In genomic region chr11:97824168-97824567, GRCm38 (mm10) we compare ENCODE assay signal across 30 mouse cellular contexts. TPM values are rescaled to one million over a fixed set of nuclear protein-coding genes. Genes with fewer than 3 reads are reported as not detected.
DNase-seq lines count a peak whose midpoint lies in the region; ATAC-seq and TF ChIP-seq lines count a peak whose summit lies in the region.
"Had no signal": no experiment of that assay in that cellular context is flagged by ENCODE, and none has a peak within 500 bp of the region (broad histone marks: within the 10 kb centered on the region; RNA-seq: fewer than 3 reads in every experiment).

No protein-coding gene starts in this region.

- intact Hi-C loops in gastrocnemius, adult 2 months (cut with DNase I): no loop called here
- intact Hi-C loops in gastrocnemius, postnatal 14 days (cut with DNase I; ENCODE audit: low total_unique reads): no loop called here

- no peak overlapping the region for H3K9ac ChIP-seq in liver, postnatal 0 days (replicated peaks)
- no peak overlapping the region for H3K9ac ChIP-seq in liver, embryonic 12.5 days
- no peak overlapping the region for H3K9ac ChIP-seq in forebrain, embryonic 12.5 days
- no peak overlapping the region for H3K9ac ChIP-seq in midbrain, embryonic 13.5 days (replicated peaks)
- H3K9ac ChIP-seq: embryonic facial prominence, embryonic 12.5 days; embryonic facial prominence, embryonic 15.5 days; forebrain, embryonic 15.5 days; heart, embryonic 13.5 days; hindbrain, embryonic 14.5 days had no signal

- TF ChIP-seq EP300 in liver, postnatal 0 days (IDR thresholded peaks at IDR 0.05; ENCODE audit: low read depth): no peak

- H3K4me2 ChIP-seq in liver, postnatal 0 days (ENCODE audit: low read depth, low read length): no peak overlapping the region
- no peak overlapping the region for H3K4me2 ChIP-seq in liver, embryonic 12.5 days
- no peak overlapping the region for H3K4me2 ChIP-seq in forebrain, embryonic 12.5 days
- no peak overlapping the region for H3K4me2 ChIP-seq in midbrain, embryonic 13.5 days (replicated peaks)
- H3K4me2 ChIP-seq: embryonic facial prominence, embryonic 12.5 days; embryonic facial prominence, embryonic 15.5 days; forebrain, embryonic 15.5 days; heart, embryonic 13.5 days; hindbrain, embryonic 14.5 days had no signal

- DNase-seq in gastrocnemius, adult 2 months: no peak
- no peak for DNase-seq in gastrocnemius, postnatal 14 days
- DNase-seq in liver, postnatal 0 days: no peak
- DNase-seq in brain, adult 2 months (ENCODE audit: low read depth, low spot score): peak; percentile 63
- DNase-seq: adrenal gland, postnatal 10 days; adrenal gland, postnatal 36 days; B cell, adult 2 months; cerebellum, adult 18-20 months; cerebellum, adult 9-11 months; cerebellum, postnatal 25 days; gastrocnemius, postnatal 36 days; heart, adult 2 months; heart, postnatal 14 days; heart, postnatal 4 days had no signal

- no peak for TF ChIP-seq CTCF in gastrocnemius, adult 2 months (IDR thresholded peaks at IDR 0.05)
- TF ChIP-seq CTCF in liver, postnatal 0 days (IDR thresholded peaks at IDR 0.05; ENCODE audit: low read depth): no peak

- H3K27ac ChIP-seq in gastrocnemius, adult 2 months: peak overlapping the region; percentile 32; the same call in 1 of the 2 replicates
- H3K27ac ChIP-seq in liver, postnatal 0 days (ENCODE audit: low read depth): peak overlapping the region; percentile 7; the same call in 1 of the 2 replicates
- H3K27ac ChIP-seq in liver, embryonic 12.5 days: no peak overlapping the region
- no peak overlapping the region for H3K27ac ChIP-seq in forebrain, embryonic 12.5 days
- H3K27ac ChIP-seq in midbrain, embryonic 13.5 days: no peak overlapping the region
- H3K27ac ChIP-seq: embryonic facial prominence, embryonic 12.5 days; embryonic facial prominence, embryonic 15.5 days; forebrain, embryonic 15.5 days; heart, embryonic 10.5 days; heart, embryonic 13.5 days; hindbrain, embryonic 14.5 days had no signal

- H3K9me3 ChIP-seq in liver, postnatal 0 days (ENCODE audit: low read length): no peaks in the 10 kb centered on the region
- no peaks in the 10 kb centered on the region for H3K9me3 ChIP-seq in liver, embryonic 12.5 days (replicated peaks)
- H3K9me3 ChIP-seq in forebrain, embryonic 12.5 days: no peaks in the 10 kb centered on the region
- no peaks in the 10 kb centered on the region for H3K9me3 ChIP-seq in midbrain, embryonic 13.5 days
- H3K9me3 ChIP-seq: embryonic facial prominence, embryonic 12.5 days; embryonic facial prominence, embryonic 15.5 days; forebrain, embryonic 15.5 days; G1E; heart, embryonic 10.5 days; heart, embryonic 13.5 days had no signal

- H3K36me3 ChIP-seq in liver, postnatal 0 days (replicated peaks; ENCODE audit: insufficient read depth, low read length): peaks cover 34% of the 10 kb centered on the region
- H3K36me3 ChIP-seq in liver, embryonic 12.5 days: peaks cover 48% of the 10 kb centered on the region
- peaks cover 52% of the 10 kb centered on the region for H3K36me3 ChIP-seq in forebrain, embryonic 12.5 days (replicated peaks)
- peaks cover 76% of the 10 kb centered on the region for H3K36me3 ChIP-seq in midbrain, embryonic 13.5 days

- no peak for ATAC-seq in liver, postnatal 0 days
- no peak for ATAC-seq in liver, embryonic 12.5 days
- no peak for ATAC-seq in forebrain, embryonic 12.5 days (ENCODE audit: low FRiP score)
- ATAC-seq in midbrain, embryonic 13.5 days: no peak
- ATAC-seq: forebrain, embryonic 15.5 days; Patski had no signal

- no peaks in the 10 kb centered on the region for H3K27me3 ChIP-seq in liver, postnatal 0 days (ENCODE audit: insufficient read depth, low read length)
- no peaks in the 10 kb centered on the region for H3K27me3 ChIP-seq in liver, embryonic 12.5 days (replicated peaks)
- H3K27me3 ChIP-seq in forebrain, embryonic 12.5 days: no peaks in the 10 kb centered on the region
- no peaks in the 10 kb centered on the region for H3K27me3 ChIP-seq in midbrain, embryonic 13.5 days
- H3K27me3 ChIP-seq: CH12.LX; embryonic facial prominence, embryonic 12.5 days; embryonic facial prominence, embryonic 15.5 days; forebrain, embryonic 15.5 days; heart, embryonic 13.5 days; Patski had no signal

- peaks cover 50% of the 10 kb centered on the region for H3K4me1 ChIP-seq in liver, postnatal 0 days (ENCODE audit: insufficient read depth)
- H3K4me1 ChIP-seq in liver, embryonic 12.5 days: peaks cover 71% of the 10 kb centered on the region
- H3K4me1 ChIP-seq in forebrain, embryonic 12.5 days: peaks cover 6% of the 10 kb centered on the region
- peaks cover 17% of the 10 kb centered on the region for H3K4me1 ChIP-seq in midbrain, embryonic 13.5 days (replicated peaks)

- 85% methylated on average over 11 of the region's 11 CpGs for WGBS in liver, postnatal 0 days (ENCODE audit: insufficient replicate concordance)
- WGBS in liver, embryonic 12.5 days (ENCODE audit: insufficient replicate concordance): 87% methylated on average over 11 of the region's 11 CpGs
- WGBS in forebrain, embryonic 12.5 days: 94% methylated on average over 11 of the region's 11 CpGs
- 94% methylated on average over 11 of the region's 11 CpGs for WGBS in midbrain, embryonic 13.5 days

- no peak overlapping the region for H3K4me3 ChIP-seq in gastrocnemius, adult 2 months
- H3K4me3 ChIP-seq in liver, postnatal 0 days (ENCODE audit: low read depth, low read length): no peak overlapping the region
- no peak overlapping the region for H3K4me3 ChIP-seq in liver, embryonic 12.5 days
- no peak overlapping the region for H3K4me3 ChIP-seq in forebrain, embryonic 12.5 days (replicated peaks)
- H3K4me3 ChIP-seq in midbrain, embryonic 13.5 days (replicated peaks): no peak overlapping the region
- H3K4me3 ChIP-seq: embryonic facial prominence, embryonic 12.5 days; embryonic facial prominence, embryonic 15.5 days; forebrain, embryonic 15.5 days; heart, adult 2 months; heart, embryonic 10.5 days; heart, embryonic 13.5 days had no signal

RNA-seq across cellular contexts. Expression of gene B230217C12Rik, which starts 16.4 kb away (rescaled TPM):
- under 1 TPM; 0.23 to 0.50 TPM for total RNA-seq in gastrocnemius, adult 2 months (2021)
- 1 to 10 TPM in 1 of 2 experiments, under 1 TPM in 1; 0.84 to 1.5 TPM for total RNA-seq in gastrocnemius, postnatal 14 days (2021)
- 0.25 and 0.28 TPM in 2 replicates for polyA plus RNA-seq in liver, postnatal 0 days (2015; fragmentation: Nextera tagmentation; extraction: Ambion mirVana)
- polyA plus RNA-seq in liver, embryonic 12.5 days (2016; fragmentation: Nextera tagmentation; extraction: Ambion mirVana): 1.1 and 1.3 TPM in 2 replicates
- polyA plus RNA-seq in forebrain, embryonic 12.5 days (2016; fragmentation: Nextera tagmentation; extraction: Ambion mirVana): 15.1 and 17.0 TPM in 2 replicates
- 23.2 and 24.8 TPM in 2 replicates for polyA plus RNA-seq in midbrain, embryonic 13.5 days (2015; fragmentation: Nextera tagmentation; extraction: Ambion mirVana)
- total RNA-seq: granulocyte monocyte progenitor cell, adult 5-6 weeks had no signal
- polyA plus RNA-seq: G1E had no signal

RNA-seq across cellular contexts. Expression of gene Lasp1, which starts 25.4 kb away (rescaled TPM):
- total RNA-seq in gastrocnemius, adult 2 months (2021): 10 to 100 TPM; 10.0 to 16.8 TPM
- 10 to 100 TPM; 29.9 to 39.5 TPM for total RNA-seq in gastrocnemius, postnatal 14 days (2021)
- 30.0 and 32.2 TPM in 2 replicates for polyA plus RNA-seq in liver, postnatal 0 days (2015; fragmentation: Nextera tagmentation; extraction: Ambion mirVana)
- polyA plus RNA-seq in liver, embryonic 12.5 days (2016; fragmentation: Nextera tagmentation; extraction: Ambion mirVana): 36.9 and 37.6 TPM in 2 replicates
- polyA plus RNA-seq in forebrain, embryonic 12.5 days (2016; fragmentation: Nextera tagmentation; extraction: Ambion mirVana): 103 and 109 TPM in 2 replicates
- polyA plus RNA-seq in midbrain, embryonic 13.5 days (2015; fragmentation: Nextera tagmentation; extraction: Ambion mirVana): 136 and 137 TPM in 2 replicates

RNA-seq across cellular contexts. Expression of gene Rpl23, which starts 41.9 kb away (rescaled TPM):
- 100 to 1,000 TPM; 385 to 521 TPM for total RNA-seq in gastrocnemius, adult 2 months (2021)
- total RNA-seq in gastrocnemius, postnatal 14 days (2021): 100 to 1,000 TPM; 607 to 676 TPM
- 409 and 433 TPM in 2 replicates for polyA plus RNA-seq in liver, postnatal 0 days (2015; fragmentation: Nextera tagmentation; extraction: Ambion mirVana)
- polyA plus RNA-seq in liver, embryonic 12.5 days (2016; fragmentation: Nextera tagmentation; extraction: Ambion mirVana): 462 and 473 TPM in 2 replicates
- 392 and 426 TPM in 2 replicates for polyA plus RNA-seq in forebrain, embryonic 12.5 days (2016; fragmentation: Nextera tagmentation; extraction: Ambion mirVana)
- polyA plus RNA-seq in midbrain, embryonic 13.5 days (2015; fragmentation: Nextera tagmentation; extraction: Ambion mirVana): 363 and 377 TPM in 2 replicates

RNA-seq across cellular contexts. Expression of gene 1700001P01Rik, which starts 48.5 kb away (rescaled TPM):
- total RNA-seq in gastrocnemius, adult 2 months (2021): under 1 TPM; 0.39 to 0.56 TPM
- not detected for total RNA-seq in gastrocnemius, postnatal 14 days (2021)
- polyA plus RNA-seq in liver, postnatal 0 days (2015; fragmentation: Nextera tagmentation; extraction: Ambion mirVana): not detected in 2 replicates
- polyA plus RNA-seq in liver, embryonic 12.5 days (2016; fragmentation: Nextera tagmentation; extraction: Ambion mirVana): not detected in 2 replicates
- polyA plus RNA-seq in forebrain, embryonic 12.5 days (2016; fragmentation: Nextera tagmentation; extraction: Ambion mirVana): 0.55 and 1.0 TPM in 2 replicates
- 0.81 and 1.1 TPM in 2 replicates for polyA plus RNA-seq in midbrain, embryonic 13.5 days (2015; fragmentation: Nextera tagmentation; extraction: Ambion mirVana)
- total RNA-seq: adrenal gland, adult 18-20 months; adrenal gland, postnatal 36 days; common myeloid progenitor, adult 5-6 weeks; gastrocnemius, adult 8-10 months; gastrocnemius, postnatal 36 days; granulocyte monocyte progenitor cell, adult 5-6 weeks; heart, adult 2 months had no signal
- polyA plus RNA-seq: embryonic facial prominence, embryonic 12.5 days; heart, embryonic 13.5 days had no signal

RNA-seq across cellular contexts. Expression of gene Cwc25, which starts 57.8 kb away (rescaled TPM):
- 1 to 10 TPM; 6.2 to 6.5 TPM for total RNA-seq in gastrocnemius, adult 2 months (2021)
- 1 to 10 TPM; 6.0 to 6.7 TPM for total RNA-seq in gastrocnemius, postnatal 14 days (2021)
- polyA plus RNA-seq in liver, postnatal 0 days (2015; fragmentation: Nextera tagmentation; extraction: Ambion mirVana): 5.5 and 5.8 TPM in 2 replicates
- polyA plus RNA-seq in liver, embryonic 12.5 days (2016; fragmentation: Nextera tagmentation; extraction: Ambion mirVana): 10.7 and 10.9 TPM in 2 replicates
- polyA plus RNA-seq in forebrain, embryonic 12.5 days (2016; fragmentation: Nextera tagmentation; extraction: Ambion mirVana): 21.5 and 22.4 TPM in 2 replicates
- polyA plus RNA-seq in midbrain, embryonic 13.5 days (2015; fragmentation: Nextera tagmentation; extraction: Ambion mirVana): 19.0 and 19.6 TPM in 2 replicates

Comparison
In these comparisons a context has a peak if more than half of its experiments do, and no peak if none do; other contexts are left out.
1. H3K27ac ChIP-seq: peak in gastrocnemius, adult 2 months (single experiment) and liver, postnatal 0 days (single experiment); none in liver, embryonic 12.5 days (single experiment), forebrain, embryonic 12.5 days (single experiment) and midbrain, embryonic 13.5 days (single experiment).